Mouse (Mus musculus) forebrain, postnatal 0 days (tissue): ENCODE measurements around the gene Fst. TPM values are rescaled to one million over a fixed set of nuclear protein-coding genes. Genes with fewer than 3 reads are reported as not detected.
A peak's percentile ranks its signal among the peaks of the same experiment; 100 is the strongest.

Experiments
- ATAC-seq: fragments of 200-750 bp; cut with Nextera tagmentation; 2 replicates; pipeline ENCODE4 v1.8.0; 2017; ENCODE audit warnings: mild to moderate bottlenecking, moderate library complexity
- DNase-seq: peaks from one replicate; pipeline ENCODE4 v3.0.0-alpha.2; 2015
- H3K27ac ChIP-seq: fragments of 300-500 bp; sonication (generic); 2 replicates; pipeline ENCODE4 v1.5.1; 2014; ENCODE audit warnings: low read depth, mild to moderate bottlenecking, antibody characterized with exemption, low read length, moderate library complexity, mixed read lengths
- H3K27me3 ChIP-seq: fragments of 300-500 bp; sonication (generic); 2 replicates; pipeline ENCODE4 v1.6.1; 2014; ENCODE audit warnings: mild to moderate bottlenecking, low read length, mixed read lengths; ENCODE audit not compliant: insufficient read depth
- H3K36me3 ChIP-seq: fragments of 300-500 bp; sonication (generic); 2 replicates; pipeline ENCODE4 v1.6.1; 2014; ENCODE audit warnings: mild to moderate bottlenecking, moderate library complexity; ENCODE audit not compliant: insufficient read depth
- H3K4me1 ChIP-seq: fragments of 300-500 bp; sonication (generic); 2 replicates; pipeline ENCODE4 v1.6.1; 2014; ENCODE audit warnings: antibody characterized with exemption; ENCODE audit not compliant: insufficient read depth
- H3K4me2 ChIP-seq: fragments of 300-500 bp; sonication (generic); 2 replicates; pipeline ENCODE4 v1.6.1; 2014; ENCODE audit warnings: low read depth, mild to moderate bottlenecking, moderate library complexity
- H3K4me3 ChIP-seq: fragments of 300-500 bp; sonication (generic); 2 replicates; pipeline ENCODE4 v1.5.1; 2014; ENCODE audit warnings: low read depth, low read length, mixed read lengths
- H3K9ac ChIP-seq: fragments of 300-500 bp; sonication (generic); 2 replicates; pipeline ENCODE4 v1.6.1; 2014; ENCODE audit warnings: mild to moderate bottlenecking
- H3K9me3 ChIP-seq: fragments of 300-500 bp; sonication (generic); 2 replicates; pipeline ENCODE4 v1.6.1; 2016; ENCODE audit warnings: low read length
- CTCF ChIP-seq: sonication (generic); IDR thresholded peaks from 2 replicates; pipeline ENCODE4 v1.5.1; 2016; ENCODE audit warnings: antibody characterized with exemption, control low read depth, low read depth
- WGBS: fragments of 180-500 bp; shearing (Covaris S2); extraction: QIAGEN DNeasy Blood & Tissue Kit; methylation state at CpG from one replicate; pipeline ENCODE4 v1.1.7; 2014; 5-methylcytosine and 5-hydroxymethylcytosine counted together
- polyA plus RNA-seq: library from polyadenylated mRNA; unstranded; fragments of >200 nt; fragmentation: Nextera tagmentation; extraction: Ambion mirVana; gene quantifications from 2 replicates; pipeline ENCODE4 v1.2.1, GENCODE M21; 2015
- total RNA-seq: library from RNA; depleted of rRNA; stranded (reverse); fragments of >200 nt; gene quantifications from 2 replicates; pipeline ENCODE4 v1.2.3, GENCODE M21; 2014

Fst gene
- total and polyA plus RNA-seq, 2 experiments from 2014 or later = 7.7 to 12.4 TPM

- Histone ChIP-seq H3K4me3 (peak overlapping the region; percentile 59), H3K9ac (no peak overlapping the region), H3K27me3 (peaks cover 40% of the 10 kb centered on the region), H3K36me3 (no peaks in the 10 kb centered on the region), H3K4me2 (peak overlapping the region; percentile 46), H3K27ac (no peak overlapping the region), H3K4me1 (no peaks in the 10 kb centered on the region), H3K9me3 (no peaks in the 10 kb centered on the region)
- TF ChIP-seq CTCF = no peak
- DNase-seq (peak; percentile 20), ATAC-seq (no peak)
- 3% methylated on average over 44 of the region's 44 CpGs for WGBS
These were observed 1.8 kb downstream of the Fst start for GRCm38 (mm10) chr13:114456766-114457566.

GRCm38 (mm10) chr13:114456224-114456623 lies 2.5 kb downstream of the Fst start:
- under 1% methylated on average over 14 of the region's 14 CpGs for WGBS
- no peak for ATAC-seq

GRCm38 (mm10) chr13:114455788-114456187 lies 3.0 kb downstream of the Fst start:
- no peaks in the 10 kb centered on the region for H3K4me1 ChIP-seq
- WGBS = 24% methylated on average over 13 of the region's 13 CpGs
- H3K4me2 ChIP-seq = peak overlapping the region; percentile 46
- DNase-seq (no peak), ATAC-seq (no peak)
- no peaks in the 10 kb centered on the region for H3K36me3 ChIP-seq
- H3K27me3 ChIP-seq = peaks cover 38% of the 10 kb centered on the region
- no peak overlapping the region for H3K9ac ChIP-seq
- H3K9me3 ChIP-seq = no peaks in the 10 kb centered on the region
- no peak overlapping the region for H3K27ac ChIP-seq
- TF ChIP-seq CTCF = no peak
- peak overlapping the region; percentile 59; the same call in 1 of the 2 replicates for H3K4me3 ChIP-seq

More at GRCm38 (mm10) chr13:114456224-114456623, 2.5 kb downstream of the Fst start:
- H3K36me3 ChIP-seq = no peaks in the 10 kb centered on the region
- H3K27ac ChIP-seq = no peak overlapping the region
- peaks cover 40% of the 10 kb centered on the region for H3K27me3 ChIP-seq
- no peaks in the 10 kb centered on the region for H3K4me1 ChIP-seq
- peak overlapping the region; percentile 46 for H3K4me2 ChIP-seq
- TF ChIP-seq CTCF = peak; percentile 49
- DNase-seq = peak; percentile 47
- H3K9me3 ChIP-seq = no peaks in the 10 kb centered on the region
- H3K9ac ChIP-seq = no peak overlapping the region
- H3K4me3 ChIP-seq = peak overlapping the region; percentile 59

- no peak overlapping the region for H3K9ac ChIP-seq
- no peak for DNase-seq
- TF ChIP-seq CTCF = no peak
- no peaks in the 10 kb centered on the region for H3K4me1 ChIP-seq
- H3K9me3 ChIP-seq = no peaks in the 10 kb centered on the region
- no peak overlapping the region for H3K27ac ChIP-seq
- no peaks in the 10 kb centered on the region for H3K36me3 ChIP-seq
- no peaks in the 10 kb centered on the region for H3K27me3 ChIP-seq
- no peak overlapping the region for H3K4me3 ChIP-seq
- no peak for ATAC-seq
- no peak overlapping the region for H3K4me2 ChIP-seq
- 75% methylated on average over 2 of the region's 2 CpGs for WGBS
These were observed 11.5 kb downstream of the Fst start for GRCm38 (mm10) chr13:114447213-114447612.

- 43% methylated on average over 5 of the region's 5 CpGs for WGBS
- DNase-seq = no peak
These were observed 26.3 kb downstream of the Fst start for GRCm38 (mm10) chr13:114432491-114432890.

GRCm38 (mm10) chr13:114425230-114425629 lies 33.5 kb downstream of the Fst start:
- Histone ChIP-seq H3K4me3 (no peak overlapping the region), H3K27me3 (no peaks in the 10 kb centered on the region), H3K4me1 (no peaks in the 10 kb centered on the region), H3K9me3 (no peaks in the 10 kb centered on the region), H3K4me2 (no peak overlapping the region), H3K9ac (no peak overlapping the region), H3K36me3 (no peaks in the 10 kb centered on the region), H3K27ac (no peak overlapping the region)
- no peak for DNase-seq
- no peak for ATAC-seq
- no peak for TF ChIP-seq CTCF
- 94% methylated on average over 5 of the region's 5 CpGs for WGBS

More at GRCm38 (mm10) chr13:114432491-114432890, 26.3 kb downstream of the Fst start:
- H3K36me3 ChIP-seq = no peaks in the 10 kb centered on the region
- H3K9ac ChIP-seq = no peak overlapping the region
- no peak overlapping the region for H3K27ac ChIP-seq
- no peak for TF ChIP-seq CTCF
- no peak overlapping the region for H3K4me3 ChIP-seq
- H3K4me1 ChIP-seq = no peaks in the 10 kb centered on the region
- no peaks in the 10 kb centered on the region for H3K27me3 ChIP-seq
- no peaks in the 10 kb centered on the region for H3K9me3 ChIP-seq
- no peak overlapping the region for H3K4me2 ChIP-seq
- ATAC-seq = no peak

- Histone ChIP-seq H3K27me3 (no peaks in the 10 kb centered on the region), H3K4me3 (no peak overlapping the region), H3K36me3 (no peaks in the 10 kb centered on the region), H3K27ac (no peak overlapping the region), H3K4me1 (no peaks in the 10 kb centered on the region), H3K9ac (no peak overlapping the region), H3K9me3 (no peaks in the 10 kb centered on the region), H3K4me2 (no peak overlapping the region)
- 88% methylated on average over 8 of the region's 8 CpGs for WGBS
- TF ChIP-seq CTCF = no peak
- ATAC-seq = no peak
- DNase-seq = no peak
These were observed 38.5 kb downstream of the Fst start for GRCm38 (mm10) chr13:114420235-114420634.
